Mouse (Mus musculus): ENCODE data around the gene Rin1. TPM values are rescaled to one million over a fixed set of nuclear protein-coding genes. Genes with fewer than 3 reads are reported as not detected.
"Not testable (repeated sequence)": the region's sequence is repeated elsewhere in the genome, so short reads cannot be mapped to it uniquely, and the experiment has no call there.

Gene Rin1
- polyA plus RNA-seq (2016; fragmentation: Nextera tagmentation; extraction: Ambion mirVana) = 2.4 and 3.2 TPM in 2 replicates

GRCm38 (mm10) chr19:5050047-5050905, at the start of gene Rin1:
TSS of gene Rin1 (plus strand) at chr19:5050481.
- DNase-seq (ENCODE audit: low spot score) = peak; percentile 76
- H3K27me3 ChIP-seq (replicated peaks; ENCODE audit: low read depth, poor library complexity, severe bottlenecking) = peaks cover 54% of the 10 kb centered on the region
- H3K9me3 ChIP-seq = no peaks in the 10 kb centered on the region
- H3K27ac ChIP-seq (replicated peaks) = peak within 1 kb of the TSS; percentile 67
- H3K4me1 ChIP-seq = peaks cover 36% of the 10 kb centered on the region
- peaks cover 49% of the 10 kb centered on the region for H3K36me3 ChIP-seq (replicated peaks)
- H3K4me3 ChIP-seq = peak within 1 kb of the TSS; percentile 44
- WGBS = 12% methylated on average over 14 of the region's 14 CpGs

GRCm38 (mm10) chr19:5001666-5002406, 48.4 kb upstream of the Rin1 start:
- DNase-seq (ENCODE audit: low spot score) = peak; percentile 88
- 2% methylated on average over 39 of the region's 39 CpGs for WGBS
- H3K4me1 ChIP-seq = peaks cover 10% of the 10 kb centered on the region
- H3K36me3 ChIP-seq (replicated peaks) = no peaks in the 10 kb centered on the region
- H3K27me3 ChIP-seq (replicated peaks; ENCODE audit: low read depth, poor library complexity, severe bottlenecking) = peaks cover 32% of the 10 kb centered on the region; the same call in 1 of the 2 replicates
- H3K4me3 ChIP-seq = peak overlapping the region; percentile 55
- H3K9me3 ChIP-seq = peaks cover 8% of the 10 kb centered on the region
- peak overlapping the region; percentile 55 for H3K27ac ChIP-seq (replicated peaks)

GRCm38 (mm10) chr19:5003644-5004043, 46.6 kb upstream of the Rin1 start:
- not testable (repeated sequence) for H3K27ac ChIP-seq (replicated peaks); H3K36me3 ChIP-seq (replicated peaks); H3K4me3 ChIP-seq; DNase-seq (ENCODE audit: low spot score)
- peaks cover 10% of the 10 kb centered on the region for H3K4me1 ChIP-seq
- 63% methylated on average over 2 of the region's 2 CpGs for WGBS
- peaks cover 23% of the 10 kb centered on the region; the same call in 1 of the 2 replicates for H3K27me3 ChIP-seq (replicated peaks; ENCODE audit: low read depth, poor library complexity, severe bottlenecking)
- peaks cover 10% of the 10 kb centered on the region for H3K9me3 ChIP-seq

- Histone ChIP-seq H3K4me1 (peaks cover 10% of the 10 kb centered on the region), H3K4me3 (no peak overlapping the region), H3K27me3 (replicated peaks; ENCODE audit: low read depth, poor library complexity, severe bottlenecking) (peaks cover 15% of the 10 kb centered on the region; the same call in 1 of the 2 replicates), H3K27ac (replicated peaks) (no peak overlapping the region), H3K9me3 (peaks cover 10% of the 10 kb centered on the region), H3K36me3 (replicated peaks) (no peaks in the 10 kb centered on the region)
- DNase-seq (ENCODE audit: low spot score) = no peak
- WGBS = 69% methylated on average over 4 of the region's 4 CpGs
Measured at GRCm38 (mm10) chr19:5004925-5005324, 45.4 kb upstream of the Rin1 start.

GRCm38 (mm10) chr19:5013138-5013537, 37.1 kb upstream of the Rin1 start:
- Histone ChIP-seq H3K9me3 (no peaks in the 10 kb centered on the region), H3K36me3 (replicated peaks) (no peaks in the 10 kb centered on the region), H3K4me1 (peaks cover 12% of the 10 kb centered on the region), H3K27me3 (replicated peaks; ENCODE audit: low read depth, poor library complexity, severe bottlenecking) (no peaks in the 10 kb centered on the region), H3K4me3 (no peak overlapping the region), H3K27ac (replicated peaks) (no peak overlapping the region)
- WGBS = 71% methylated on average over 8 of the region's 8 CpGs
- no peak for DNase-seq (ENCODE audit: low spot score)

GRCm38 (mm10) chr19:5014961-5015398, 35.3 kb upstream of the Rin1 start:
- no peak overlapping the region for H3K27ac ChIP-seq (replicated peaks)
- H3K4me1 ChIP-seq = peaks cover 12% of the 10 kb centered on the region
- peak; percentile 50 for DNase-seq (ENCODE audit: low spot score)
- H3K9me3 ChIP-seq = no peaks in the 10 kb centered on the region
- no peaks in the 10 kb centered on the region for H3K27me3 ChIP-seq (replicated peaks; ENCODE audit: low read depth, poor library complexity, severe bottlenecking)
- no peak overlapping the region for H3K4me3 ChIP-seq
- 20% methylated on average over 8 of the region's 8 CpGs for WGBS
- H3K36me3 ChIP-seq (replicated peaks) = no peaks in the 10 kb centered on the region

GRCm38 (mm10) chr19:5016221-5016742, 34.0 kb upstream of the Rin1 start:
- Histone ChIP-seq H3K4me1 (peaks cover 12% of the 10 kb centered on the region), H3K27me3 (replicated peaks; ENCODE audit: low read depth, poor library complexity, severe bottlenecking) (no peaks in the 10 kb centered on the region), H3K9me3 (no peaks in the 10 kb centered on the region), H3K4me3 (no peak overlapping the region), H3K36me3 (replicated peaks) (no peaks in the 10 kb centered on the region), H3K27ac (replicated peaks) (no peak overlapping the region; the same call in 1 of the 2 replicates)
- peak; percentile 40 for DNase-seq (ENCODE audit: low spot score)
- 39% methylated on average over 10 of the region's 10 CpGs for WGBS

- Histone ChIP-seq H3K27ac (replicated peaks) (no peak overlapping the region; the same call in 1 of the 2 replicates), H3K4me3 (peak overlapping the region; percentile 26; the same call in 1 of the 2 replicates), H3K27me3 (replicated peaks; ENCODE audit: low read depth, poor library complexity, severe bottlenecking) (no peaks in the 10 kb centered on the region), H3K4me1 (peaks cover 12% of the 10 kb centered on the region), H3K9me3 (no peaks in the 10 kb centered on the region), H3K36me3 (replicated peaks) (no peaks in the 10 kb centered on the region)
- WGBS = 21% methylated on average over 12 of the region's 12 CpGs
- DNase-seq (ENCODE audit: low spot score) = peak; percentile 84
Measured at GRCm38 (mm10) chr19:5016782-5017181, 33.5 kb upstream of the Rin1 start.

GRCm38 (mm10) chr19:5017611-5018010, 32.7 kb upstream of the Rin1 start:
- H3K4me1 ChIP-seq = peaks cover 12% of the 10 kb centered on the region
- WGBS = 84% methylated on average over 4 of the region's 4 CpGs
- no peak overlapping the region for H3K27ac ChIP-seq (replicated peaks)
- no peaks in the 10 kb centered on the region for H3K9me3 ChIP-seq
- H3K36me3 ChIP-seq (replicated peaks) = no peaks in the 10 kb centered on the region
- DNase-seq (ENCODE audit: low spot score) = no peak
- H3K27me3 ChIP-seq (replicated peaks; ENCODE audit: low read depth, poor library complexity, severe bottlenecking) = no peaks in the 10 kb centered on the region
- H3K4me3 ChIP-seq = no peak overlapping the region

- Histone ChIP-seq H3K27me3 (replicated peaks; ENCODE audit: low read depth, poor library complexity, severe bottlenecking) (no peaks in the 10 kb centered on the region), H3K4me1 (peaks cover 13% of the 10 kb centered on the region), H3K4me3 (no peak overlapping the region), H3K36me3 (replicated peaks) (no peaks in the 10 kb centered on the region), H3K9me3 (no peaks in the 10 kb centered on the region), H3K27ac (replicated peaks) (no peak overlapping the region)
- DNase-seq (ENCODE audit: low spot score) = no peak
- 73% methylated on average over 3 of the region's 3 CpGs for WGBS
Measured at GRCm38 (mm10) chr19:5018191-5018590, 32.1 kb upstream of the Rin1 start.

- H3K4me1 ChIP-seq = peaks cover 23% of the 10 kb centered on the region
- H3K27me3 ChIP-seq (replicated peaks; ENCODE audit: low read depth, poor library complexity, severe bottlenecking) = no peaks in the 10 kb centered on the region
- peaks cover 7% of the 10 kb centered on the region for H3K36me3 ChIP-seq (replicated peaks)
- H3K9me3 ChIP-seq = no peaks in the 10 kb centered on the region
- no peak for DNase-seq (ENCODE audit: low spot score)
- no peak overlapping the region for H3K4me3 ChIP-seq
- 93% methylated on average over 2 of the region's 2 CpGs for WGBS
- no peak overlapping the region for H3K27ac ChIP-seq (replicated peaks)
Measured at GRCm38 (mm10) chr19:5021416-5021815, 28.9 kb upstream of the Rin1 start.

Data from embryonic facial prominence, embryonic 10.5 days (tissue).